Mouse (Mus musculus): Measurements from ENCODE around the gene Gm9747.

- TF ChIP-seq CTCF (IDR thresholded peaks at IDR 0.05; ENCODE audit: extremely low read depth, insufficient read depth, insufficient read length, insufficient replicate concordance): no peak
- TF ChIP-seq POLR2A (IDR thresholded peaks at IDR 0.05; ENCODE audit: low read depth, low read length): no peak
Observed at GRCm38 (mm10) chr1:82262331-82262730, 29.4 kb downstream of the Gm9747 start.

Data from spleen, adult 2 months (tissue).